Mouse (Mus musculus) embryonic fibroblast, embryonic 13.5 days (primary cell): ENCODE measurements around the gene 2310079G19Rik.

Experiments
- CTCF ChIP-seq: IDR thresholded peaks from 2 replicates; pipeline ENCODE4 v1.5.1; 2011; ENCODE audit warnings: mild to moderate bottlenecking, control low read depth, low read length, moderate library complexity, borderline replicate concordance; ENCODE audit not compliant: insufficient read depth
- POLR2A ChIP-seq: IDR thresholded peaks from 2 replicates; pipeline ENCODE4 v1.6.1; 2011; ENCODE audit warnings: low read depth, mild to moderate bottlenecking, control low read depth, low read length, moderate library complexity

DNA sequence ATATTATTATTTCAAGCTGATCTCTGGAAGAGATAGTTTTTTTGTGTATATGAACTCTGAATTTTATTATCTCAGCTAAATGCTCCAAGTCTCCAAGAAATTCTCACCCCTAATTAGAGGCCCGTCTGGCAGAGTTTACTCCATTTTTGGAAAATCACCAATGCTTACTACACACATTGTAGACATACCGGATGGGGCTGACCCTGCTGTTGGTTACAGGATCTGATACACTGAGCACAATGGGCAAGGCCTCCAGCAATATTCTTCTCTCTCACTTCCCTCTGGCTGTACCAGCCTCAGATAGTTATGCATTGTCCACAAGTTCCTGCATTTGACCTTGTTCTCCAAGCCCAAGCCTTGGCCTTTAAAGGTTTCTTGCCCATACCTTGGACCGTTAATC lies 12.6 kb upstream of the 2310079G19Rik start:
- TF ChIP-seq CTCF: no peak
- no peak for TF ChIP-seq POLR2A
